Mouse (Mus musculus) neural tube, embryonic 11.5 days (tissue): Measurements from ENCODE around the gene Pard6b. TPM values are rescaled to one million over a fixed set of nuclear protein-coding genes. Genes with fewer than 3 reads are reported as not detected.

ENCODE experiments used
- ATAC-seq: fragments of 200-750 bp; cut with Nextera tagmentation; 2 replicates; pipeline ENCODE4 v1.8.0; 2017; ENCODE audit warnings: moderate number of reproducible peaks, mild to moderate bottlenecking, moderate TSS enrichment, moderate library complexity; ENCODE audit not compliant: insufficient read depth, low FRiP score, low TSS enrichment
- DNase-seq: peaks from one replicate; pipeline ENCODE4 v3.0.0-alpha.2; 2015; ENCODE audit warnings: low spot score
- H3K27ac ChIP-seq: fragments of 300-500 bp; sonication (generic); 2 replicates; pipeline ENCODE4 v1.5.1; 2014; ENCODE audit warnings: low read depth, mild to moderate bottlenecking, low read length
- H3K27me3 ChIP-seq: fragments of 300-500 bp; sonication (generic); 2 replicates; pipeline ENCODE4 v1.6.1; 2014; ENCODE audit warnings: mild to moderate bottlenecking, low read length, mixed read lengths; ENCODE audit not compliant: control insufficient read depth, insufficient read depth
- H3K36me3 ChIP-seq: fragments of 300-500 bp; sonication (generic); 2 replicates; pipeline ENCODE4 v1.6.1; 2014; ENCODE audit warnings: mild to moderate bottlenecking, low read length, moderate library complexity, mixed read lengths; ENCODE audit not compliant: control insufficient read depth, insufficient read depth
- H3K4me1 ChIP-seq: fragments of 300-500 bp; sonication (generic); 2 replicates; pipeline ENCODE4 v1.6.1; 2014; ENCODE audit warnings: low read length, mixed read lengths; ENCODE audit not compliant: control insufficient read depth, insufficient read depth
- H3K4me2 ChIP-seq: fragments of 300-500 bp; sonication (generic); 2 replicates; pipeline ENCODE4 v1.6.1; 2014; ENCODE audit warnings: low read depth, mild to moderate bottlenecking, moderate library complexity
- H3K4me3 ChIP-seq: fragments of 300-500 bp; sonication (generic); 2 replicates; pipeline ENCODE4 v1.5.1; 2014; ENCODE audit warnings: low read depth, low read length
- H3K9ac ChIP-seq: fragments of 300-500 bp; sonication (generic); 2 replicates; pipeline ENCODE4 v1.6.1; 2014; ENCODE audit warnings: mild to moderate bottlenecking, low read length
- H3K9me3 ChIP-seq: fragments of 300-500 bp; sonication (generic); 2 replicates; pipeline ENCODE4 v1.6.1; 2016; ENCODE audit warnings: low read length; ENCODE audit not compliant: control insufficient read depth
- WGBS: fragments of 180-500 bp; shearing (Covaris S2); extraction: QIAGEN DNeasy Blood & Tissue Kit; methylation state at CpG from one replicate; pipeline ENCODE4 v1.1.7; 2014; 5-methylcytosine and 5-hydroxymethylcytosine counted together
- polyA plus RNA-seq: library from polyadenylated mRNA; unstranded; fragments of >200 nt; fragmentation: Nextera tagmentation; extraction: Ambion mirVana; gene quantifications from 2 replicates; pipeline ENCODE4 v1.2.1, GENCODE M21; 2014

Gene Pard6b
- 6.7 and 7.8 TPM in 2 replicates for polyA plus RNA-seq

GRCm38 (mm10) chr2:168080431-168081246 is at the start of gene Pard6b:
Gene Pard6b, plus strand, starts transcription at chr2:168081004.
- WGBS, result under 1% methylated on average over 78 of the region's 110 CpGs
- peak within 1 kb of the TSS; percentile 94 for H3K4me2 ChIP-seq
- H3K27me3 ChIP-seq, result peaks cover 5% of the 10 kb centered on the region; the same call in 1 of the 2 replicates

GRCm38 (mm10) chr2:168031842-168032241 is 49.0 kb upstream of the Pard6b start:
- Histone ChIP-seq H3K27ac (no peak overlapping the region), H3K9me3 (no peaks in the 10 kb centered on the region), H3K4me2 (no peak overlapping the region), H3K36me3 (no peaks in the 10 kb centered on the region), H3K4me1 (no peaks in the 10 kb centered on the region), H3K27me3 (no peaks in the 10 kb centered on the region), H3K4me3 (no peak overlapping the region), H3K9ac (no peak overlapping the region)
- ATAC-seq (no peak), DNase-seq (no peak)
- WGBS, result 72% methylated on average over 2 of the region's 2 CpGs

More at GRCm38 (mm10) chr2:168080431-168081246, at the start of gene Pard6b:
- H3K36me3 ChIP-seq, result no peaks in the 10 kb centered on the region
- H3K27ac ChIP-seq, result 0 out of 2 replicates have a peak within 1 kb of the TSS, but pooled peaks have one; percentile 34
- H3K4me1 ChIP-seq, result peaks cover 6% of the 10 kb centered on the region; the same call in 1 of the 2 replicates
- peak; percentile 91 for ATAC-seq
- H3K9me3 ChIP-seq, result no peaks in the 10 kb centered on the region
- H3K4me3 ChIP-seq, result peak within 1 kb of the TSS; percentile 78
- peak within 1 kb of the TSS; percentile 65 for H3K9ac ChIP-seq
- DNase-seq, result peak; percentile 99

- H3K36me3 ChIP-seq, result no peaks in the 10 kb centered on the region
- H3K4me1 ChIP-seq, result no peaks in the 10 kb centered on the region
- WGBS, result 68% methylated on average over 10 of the region's 10 CpGs
Observed at GRCm38 (mm10) chr2:168033905-168034304, 46.9 kb upstream of the Pard6b start.

GRCm38 (mm10) chr2:168035907-168036306 is 44.9 kb upstream of the Pard6b start:
- Histone ChIP-seq H3K9me3 (no peaks in the 10 kb centered on the region), H3K4me3 (no peak overlapping the region), H3K36me3 (no peaks in the 10 kb centered on the region), H3K27me3 (no peaks in the 10 kb centered on the region), H3K4me2 (no peak overlapping the region), H3K9ac (no peak overlapping the region), H3K27ac (no peak overlapping the region), H3K4me1 (no peaks in the 10 kb centered on the region)
- 90% methylated on average over 6 of the region's 6 CpGs for WGBS
- ATAC-seq, result no peak
- no peak for DNase-seq

More at GRCm38 (mm10) chr2:168033905-168034304, 46.9 kb upstream of the Pard6b start:
- Histone ChIP-seq H3K4me3 (no peak overlapping the region), H3K9me3 (no peaks in the 10 kb centered on the region), H3K27ac (no peak overlapping the region), H3K27me3 (no peaks in the 10 kb centered on the region), H3K9ac (no peak overlapping the region), H3K4me2 (no peak overlapping the region)
- DNase-seq (no peak), ATAC-seq (no peak)

GRCm38 (mm10) chr2:168037063-168037462 is 43.7 kb upstream of the Pard6b start:
- Histone ChIP-seq H3K4me3 (no peak overlapping the region), H3K36me3 (no peaks in the 10 kb centered on the region), H3K27me3 (no peaks in the 10 kb centered on the region), H3K4me2 (no peak overlapping the region), H3K27ac (no peak overlapping the region), H3K9ac (no peak overlapping the region), H3K9me3 (no peaks in the 10 kb centered on the region), H3K4me1 (no peaks in the 10 kb centered on the region)
- ATAC-seq (no peak), DNase-seq (no peak)
- WGBS, result 28% methylated on average over 3 of the region's 3 CpGs

GRCm38 (mm10) chr2:168040751-168041150 is 40.1 kb upstream of the Pard6b start:
- Histone ChIP-seq H3K9ac (no peak overlapping the region; the same call in 1 of the 2 replicates), H3K9me3 (no peaks in the 10 kb centered on the region), H3K27me3 (no peaks in the 10 kb centered on the region), H3K36me3 (no peaks in the 10 kb centered on the region), H3K4me3 (no peak overlapping the region), H3K27ac (no peak overlapping the region), H3K4me1 (no peaks in the 10 kb centered on the region), H3K4me2 (no peak overlapping the region)
- WGBS, result 38% methylated on average over 3 of the region's 3 CpGs
- DNase-seq (no peak), ATAC-seq (no peak)

- 71% methylated on average over 6 of the region's 6 CpGs for WGBS
- Histone ChIP-seq H3K27me3 (no peaks in the 10 kb centered on the region), H3K9me3 (no peaks in the 10 kb centered on the region), H3K27ac (no peak overlapping the region), H3K4me1 (no peaks in the 10 kb centered on the region), H3K4me3 (no peak overlapping the region), H3K36me3 (no peaks in the 10 kb centered on the region), H3K4me2 (no peak overlapping the region), H3K9ac (no peak overlapping the region)
- DNase-seq, result no peak
- ATAC-seq, result no peak
Observed at GRCm38 (mm10) chr2:168042019-168042418, 38.8 kb upstream of the Pard6b start.

GRCm38 (mm10) chr2:168044681-168045287 is 36.0 kb upstream of the Pard6b start:
- Histone ChIP-seq H3K36me3 (no peaks in the 10 kb centered on the region), H3K9ac (no peak overlapping the region), H3K4me2 (no peak overlapping the region), H3K4me1 (no peaks in the 10 kb centered on the region), H3K27ac (no peak overlapping the region), H3K4me3 (no peak overlapping the region), H3K9me3 (no peaks in the 10 kb centered on the region), H3K27me3 (peaks cover 8% of the 10 kb centered on the region)
- WGBS, result 82% methylated on average over 10 of the region's 10 CpGs
- DNase-seq, result no peak
- no peak for ATAC-seq
